Mouse (Mus musculus) liver, postnatal 0 days (tissue): Measurements from ENCODE around the gene Ephx3. TPM values are rescaled to one million over a fixed set of nuclear protein-coding genes. Genes with fewer than 3 reads are reported as not detected.

ENCODE experiments used
- ATAC-seq: fragments of 200-750 bp; cut with Nextera tagmentation; 2 replicates; pipeline ENCODE4 v1.8.0; 2017; ENCODE audit warnings: mild to moderate bottlenecking, moderate library complexity
- DNase-seq: peaks from one replicate; pipeline ENCODE4 v3.0.0-alpha.2; 2016
- H3K27ac ChIP-seq: fragments of 300-500 bp; sonication (generic); 2 replicates; pipeline ENCODE4 v1.5.1; 2014; ENCODE audit warnings: antibody characterized with exemption, moderate library complexity, mild to moderate bottlenecking, low read depth
- H3K27me3 ChIP-seq: fragments of 300-500 bp; sonication (generic); 2 replicates; pipeline ENCODE4 v1.6.1; 2014; ENCODE audit warnings: low read length, control low read depth, mixed read lengths; ENCODE audit not compliant: insufficient read depth
- H3K36me3 ChIP-seq: fragments of 300-500 bp; sonication (generic); replicated peaks from 2 replicates; pipeline ENCODE4 v1.6.1; 2014; ENCODE audit warnings: mild to moderate bottlenecking, control low read depth, low read length, moderate library complexity, mixed read lengths; ENCODE audit not compliant: insufficient read depth
- H3K4me1 ChIP-seq: fragments of 300-500 bp; sonication (generic); 2 replicates; pipeline ENCODE4 v1.6.1; 2014; ENCODE audit warnings: antibody characterized with exemption, mild to moderate bottlenecking, control low read depth; ENCODE audit not compliant: insufficient read depth
- H3K4me2 ChIP-seq: fragments of 300-500 bp; sonication (generic); 2 replicates; pipeline ENCODE4 v1.6.1; 2014; ENCODE audit warnings: low read depth, mild to moderate bottlenecking, low read length, moderate library complexity, mixed read lengths
- H3K4me3 ChIP-seq: fragments of 300-500 bp; sonication (generic); 2 replicates; pipeline ENCODE4 v1.5.1; 2014; ENCODE audit warnings: low read depth, low read length
- H3K9ac ChIP-seq: fragments of 300-500 bp; sonication (generic); replicated peaks from 2 replicates; pipeline ENCODE4 v1.6.1; 2014; ENCODE audit warnings: mild to moderate bottlenecking, moderate library complexity
- H3K9me3 ChIP-seq: fragments of 300-500 bp; sonication (generic); 2 replicates; pipeline ENCODE4 v1.6.1; 2016; ENCODE audit warnings: mild to moderate bottlenecking, control low read depth, low read length, mixed read lengths
- CTCF ChIP-seq: sonication (generic); IDR thresholded peaks from 2 replicates; pipeline ENCODE4 v1.5.1; 2016; ENCODE audit warnings: antibody characterized with exemption, low read depth
- EP300 ChIP-seq: IDR thresholded peaks from 2 replicates; pipeline ENCODE4 v1.6.1; 2016; ENCODE audit warnings: antibody characterized with exemption, low read depth, mild to moderate bottlenecking
- whole genome bisulfite sequencing: fragments of 180-500 bp; shearing (Covaris S2); extraction: QIAGEN DNeasy Blood & Tissue Kit; methylation state at CpG from one replicate; pipeline ENCODE4 v1.1.7; 2014; ENCODE audit not compliant: insufficient replicate concordance; 5-methylcytosine and 5-hydroxymethylcytosine counted together
- polyA plus RNA-seq: library from polyadenylated mRNA; unstranded; fragments of >200 nt; fragmentation: Nextera tagmentation; extraction: Ambion mirVana; gene quantifications from 2 replicates; pipeline ENCODE4 v1.2.1, GENCODE M21; 2015

The Ephx3 gene
- not detected in 2 replicates for polyA plus RNA-seq

DNA sequence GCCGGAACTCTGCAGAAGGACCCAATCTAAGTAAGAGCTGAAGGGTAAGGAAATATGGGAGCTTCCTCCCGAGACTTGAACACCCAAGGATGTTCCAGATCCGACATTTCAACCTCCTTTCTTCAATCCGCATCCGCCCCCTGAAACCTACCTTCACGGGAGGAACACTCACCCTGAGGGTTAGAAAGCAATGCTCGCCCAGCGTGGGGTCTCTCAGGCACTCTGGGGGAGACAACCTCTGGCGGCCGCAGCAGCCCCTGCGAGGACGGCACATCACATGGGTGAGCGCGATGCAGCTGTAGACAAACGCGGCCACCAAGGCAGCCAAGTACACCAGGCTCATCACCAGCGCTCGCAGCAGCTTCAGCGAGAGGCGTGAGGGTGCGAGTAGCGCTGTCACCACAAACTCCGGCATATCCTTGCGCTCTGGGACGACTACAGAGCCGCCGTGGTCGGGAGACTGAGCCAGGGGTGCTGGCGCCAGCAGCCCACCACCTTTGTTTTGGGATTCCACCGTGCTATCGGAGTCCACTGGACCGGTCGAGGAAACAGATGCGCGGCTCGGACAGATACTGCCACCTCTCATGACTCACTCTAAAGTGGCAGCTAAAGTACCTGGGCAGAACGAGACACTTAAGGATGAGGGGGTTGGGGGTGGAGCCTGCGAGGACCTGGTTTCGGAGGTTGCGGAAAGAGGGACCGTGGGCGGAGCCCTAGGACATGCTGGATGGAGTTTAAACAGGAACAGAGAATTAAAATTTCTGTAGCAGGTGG lies at the start of gene Ephx3:
Ephx3 (minus strand) TSS at position 687 of the 774 bp plus-strand sequence.
- Histone ChIP-seq H3K9ac (no peak within 1 kb of the TSS), H3K27me3 (peaks cover 23% of the 10 kb centered on the region)
- no peak for ATAC-seq

DNA sequence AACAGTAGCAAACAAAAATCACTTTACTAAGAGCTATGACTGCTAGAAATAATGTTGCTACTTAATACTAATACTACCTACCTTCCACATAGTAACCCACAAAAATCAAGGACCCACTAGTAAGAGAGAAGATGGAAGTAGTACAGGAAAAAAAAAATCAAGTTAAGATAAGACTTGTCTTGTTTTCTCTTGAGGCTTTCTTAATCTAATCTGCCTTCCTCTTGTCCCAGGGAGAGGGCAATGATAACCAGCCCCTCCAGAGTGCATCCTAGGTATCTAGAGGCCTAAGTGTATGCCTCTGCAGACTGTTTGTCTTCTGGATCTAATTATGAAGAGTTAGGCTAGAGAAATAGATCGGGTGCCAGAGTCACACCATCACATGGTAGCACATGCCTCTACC lies 49.2 kb upstream of the Ephx3 start:
- TF ChIP-seq EP300 (no peak), CTCF (no peak)
- WGBS: 54% methylated on average over 1 of the region's 1 CpGs
- DNase-seq (no peak), ATAC-seq (no peak)
- Histone ChIP-seq H3K4me3 (no peak overlapping the region), H3K36me3 (peaks cover 7% of the 10 kb centered on the region), H3K27ac (no peak overlapping the region), H3K27me3 (no peaks in the 10 kb centered on the region), H3K9me3 (no peaks in the 10 kb centered on the region), H3K4me1 (peaks cover 14% of the 10 kb centered on the region; the same call in 1 of the 2 replicates), H3K9ac (no peak overlapping the region), H3K4me2 (no peak overlapping the region)

More for the DNA sequence above, at the start of gene Ephx3:
- Histone ChIP-seq H3K4me3 (peak within 1 kb of the TSS; percentile 25), H3K4me1 (peaks cover 13% of the 10 kb centered on the region), H3K9me3 (no peaks in the 10 kb centered on the region), H3K4me2 (peak within 1 kb of the TSS; percentile 60), H3K36me3 (no peaks in the 10 kb centered on the region), H3K27ac (no peak within 1 kb of the TSS)
- no peak for TF ChIP-seq EP300
- no peak for TF ChIP-seq CTCF
- WGBS: 10% methylated on average over 42 of the region's 42 CpGs
- no peak for DNase-seq

DNA sequence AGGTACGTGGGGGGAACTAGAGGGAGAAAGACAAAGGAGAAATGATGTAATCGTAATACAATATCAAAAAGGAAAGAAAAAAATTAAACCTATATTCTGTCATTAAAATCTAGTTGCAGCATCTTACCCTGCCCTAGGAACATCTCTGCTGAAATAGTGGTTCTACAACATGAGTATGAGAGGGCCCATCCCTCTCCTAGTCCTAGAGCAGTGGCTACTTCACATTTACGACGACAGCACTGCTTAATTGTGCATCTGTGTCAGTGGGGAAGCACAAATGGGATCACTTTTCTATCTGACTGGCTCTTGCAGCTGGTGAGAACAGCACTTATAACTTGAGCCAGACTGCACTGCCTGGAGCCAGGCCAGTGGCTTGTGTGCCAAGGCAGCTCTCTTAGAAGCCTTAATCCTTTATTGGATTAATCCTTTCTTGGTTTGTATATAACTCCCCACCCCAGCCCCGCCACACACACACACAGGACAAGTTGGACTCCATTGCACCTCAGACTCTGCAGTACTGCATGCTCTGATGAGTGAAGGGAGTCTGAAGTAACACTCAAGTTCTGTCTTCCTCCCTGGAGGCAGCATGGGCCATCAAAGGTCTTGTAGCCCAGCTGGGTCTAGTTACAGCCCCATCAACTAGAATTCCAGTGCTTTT lies 46.3 kb upstream of the Ephx3 start:
- Histone ChIP-seq H3K27me3 (no peaks in the 10 kb centered on the region), H3K4me3 (no peak overlapping the region), H3K9ac (no peak overlapping the region), H3K4me1 (peaks cover 7% of the 10 kb centered on the region; the same call in 1 of the 2 replicates), H3K36me3 (peaks cover 4% of the 10 kb centered on the region), H3K27ac (no peak overlapping the region), H3K4me2 (no peak overlapping the region), H3K9me3 (no peaks in the 10 kb centered on the region)
- no peak for ATAC-seq
- TF ChIP-seq EP300 (no peak), CTCF (no peak)
- 86% methylated on average over 5 of the region's 5 CpGs for WGBS
- DNase-seq: no peak

DNA sequence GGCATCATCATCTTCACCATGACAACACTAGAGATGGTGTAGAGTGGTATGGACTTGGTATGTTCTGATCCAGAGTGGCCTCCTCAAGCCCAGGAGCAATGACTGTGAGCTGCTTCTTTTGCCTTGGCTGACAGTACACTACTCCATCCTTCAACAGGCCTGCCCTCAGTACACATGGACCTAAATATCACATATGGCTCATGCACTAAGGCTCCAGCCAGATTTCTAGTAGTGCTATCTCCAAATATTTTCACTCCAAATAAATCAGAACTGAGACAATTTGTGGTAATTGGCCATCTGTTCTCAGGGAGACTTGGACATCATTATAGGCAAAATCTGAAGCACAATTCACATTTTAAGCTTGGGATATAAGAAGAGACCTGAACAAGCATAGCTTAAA lies 43.8 kb upstream of the Ephx3 start:
- Histone ChIP-seq H3K27me3 (no peaks in the 10 kb centered on the region), H3K4me3 (no peak overlapping the region), H3K9ac (no peak overlapping the region), H3K27ac (no peak overlapping the region), H3K4me2 (no peak overlapping the region), H3K9me3 (no peaks in the 10 kb centered on the region), H3K36me3 (peaks cover 18% of the 10 kb centered on the region), H3K4me1 (no peaks in the 10 kb centered on the region)
- no peak for DNase-seq
- TF ChIP-seq EP300 (no peak), CTCF (no peak)
- no peak for ATAC-seq

DNA sequence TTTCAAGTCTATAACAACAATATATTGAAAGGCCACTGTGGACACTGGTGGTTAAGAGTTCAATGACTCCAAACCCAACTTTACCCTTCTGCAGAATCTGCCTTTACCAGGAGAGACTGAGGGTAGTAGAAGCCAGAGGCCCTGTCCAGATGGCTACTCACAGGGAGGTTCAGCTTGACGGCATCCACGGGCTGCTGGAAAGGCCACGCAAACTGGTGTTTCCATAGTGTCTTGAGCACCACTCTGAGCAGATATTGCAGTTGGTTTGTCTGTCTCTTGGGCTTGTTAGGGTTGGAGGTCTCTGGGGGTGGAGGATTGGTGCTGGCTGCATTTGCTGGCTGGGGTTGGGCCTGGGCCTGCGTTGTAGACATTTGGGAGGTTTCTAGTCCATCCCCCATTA lies 39.9 kb upstream of the Ephx3 start:
- ATAC-seq (no peak), DNase-seq (no peak)
- WGBS: 99% methylated on average over 4 of the region's 4 CpGs
- H3K27me3 ChIP-seq: no peaks in the 10 kb centered on the region
- H3K36me3 ChIP-seq: peaks cover 49% of the 10 kb centered on the region
- H3K27ac ChIP-seq: no peak overlapping the region
- H3K9me3 ChIP-seq: no peaks in the 10 kb centered on the region
- H3K4me2 ChIP-seq: no peak overlapping the region
- no peak for TF ChIP-seq EP300
- TF ChIP-seq CTCF: no peak
- H3K4me1 ChIP-seq: no peaks in the 10 kb centered on the region
- H3K4me3 ChIP-seq: no peak overlapping the region
- H3K9ac ChIP-seq: no peak overlapping the region

DNA sequence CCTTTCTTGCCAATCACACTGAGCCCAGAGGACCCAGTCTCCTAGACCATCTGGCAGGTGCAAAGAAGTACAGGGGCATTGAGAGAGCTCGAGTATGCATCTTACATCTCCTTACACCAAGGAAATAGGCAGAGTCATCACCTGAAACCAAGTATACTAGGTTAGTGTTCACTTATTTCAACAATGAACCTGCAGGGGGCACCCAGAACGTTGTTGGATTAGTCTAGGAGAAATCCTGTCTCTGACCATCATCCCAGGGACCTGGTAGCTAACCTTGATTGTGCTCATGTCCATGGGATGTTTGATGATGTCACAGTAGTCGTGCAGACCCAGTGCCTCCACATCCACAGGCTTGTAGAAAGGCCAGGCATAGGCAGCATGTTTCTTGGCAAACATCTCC lies 31.5 kb upstream of the Ephx3 start:
- no peak overlapping the region for H3K4me2 ChIP-seq
- H3K4me1 ChIP-seq: no peaks in the 10 kb centered on the region
- no peak overlapping the region for H3K9ac ChIP-seq
- ATAC-seq (no peak), DNase-seq (no peak)
- no peak overlapping the region for H3K4me3 ChIP-seq
- no peaks in the 10 kb centered on the region for H3K9me3 ChIP-seq
- no peaks in the 10 kb centered on the region for H3K27me3 ChIP-seq
- peaks cover 89% of the 10 kb centered on the region for H3K36me3 ChIP-seq
- H3K27ac ChIP-seq: no peak overlapping the region
- WGBS: 61% methylated on average over 3 of the region's 3 CpGs
- TF ChIP-seq CTCF (0 out of 2 replicates have a peak, but pooled peaks have one; percentile 11), EP300 (no peak)
